Mouse (Mus musculus) G1E (cell line): ENCODE measurements around the gene Ifnlr1.

ENCODE experiments used
- CTCF ChIP-seq: IDR thresholded peaks from 2 replicates; pipeline ENCODE4 v1.5.1; 2012; ENCODE audit warnings: low read depth, low read length, inconsistent platforms, mixed read lengths
- POLR2AphosphoS5 ChIP-seq: IDR thresholded peaks from 2 replicates; pipeline ENCODE4 v1.6.1; 2012; ENCODE audit warnings: low read depth, low read length, inconsistent platforms; ENCODE audit not compliant: insufficient replicate concordance
- TAL1 ChIP-seq: conservative IDR thresholded peaks from 2 replicates; pipeline ENCODE4 v1.6.1; 2012; ENCODE audit warnings: low read depth, low read length, inconsistent platforms, mixed read lengths

DNA sequence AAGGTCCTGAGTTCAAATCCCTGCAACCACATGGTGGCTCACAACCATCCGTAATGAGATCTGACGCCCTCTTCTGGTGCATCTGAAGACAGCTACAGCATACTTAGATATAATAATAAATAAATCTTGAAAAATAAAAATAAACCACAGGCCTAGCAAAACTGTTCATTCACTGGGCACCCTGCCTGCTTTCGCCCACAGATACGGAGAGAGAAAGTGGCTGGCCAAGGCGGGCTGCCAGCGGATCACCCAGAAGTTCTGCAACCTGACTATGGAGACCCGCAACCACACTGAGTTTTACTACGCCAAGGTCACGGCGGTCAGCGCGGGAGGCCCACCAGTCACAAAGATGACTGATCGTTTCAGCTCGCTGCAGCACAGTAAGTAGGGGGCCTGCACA is 47.8 kb downstream of the Ifnlr1 start:
- TF ChIP-seq CTCF: no peak
- TF ChIP-seq POLR2AphosphoS5: no peak
- no peak for TF ChIP-seq TAL1
